Mouse (Mus musculus) c-Kit-positive CD71-negative TER-119-negative erythroid progenitor cells, embryonic 14.5 days (primary cell): Measurements from ENCODE around the gene Eps8.

Experiments used
- DNase-seq: peaks from one replicate; pipeline ENCODE4 v3.0.0-alpha.2; 2013; ENCODE audit warnings: low read depth

The Eps8 gene

DNA sequence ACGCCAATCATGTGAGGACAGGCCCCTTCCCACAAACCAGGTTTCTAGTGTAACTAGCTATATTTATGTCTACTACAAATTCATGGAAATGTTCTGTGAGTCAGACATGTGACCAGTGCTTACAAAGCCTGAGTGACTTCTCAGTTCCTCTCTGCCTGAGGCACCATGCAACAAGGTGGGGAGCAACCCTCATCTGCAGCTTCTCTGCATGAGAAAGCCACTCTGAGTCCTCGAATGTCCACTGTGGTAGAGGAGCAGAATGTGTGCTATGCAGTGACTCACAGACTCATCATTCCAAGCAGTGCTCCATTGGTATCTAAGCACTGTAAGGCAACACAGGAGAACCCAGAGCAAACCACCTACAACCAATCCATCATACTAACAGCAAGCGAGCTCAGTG is 88.8 kb downstream of the Eps8 start:
- no peak for DNase-seq

DNA sequence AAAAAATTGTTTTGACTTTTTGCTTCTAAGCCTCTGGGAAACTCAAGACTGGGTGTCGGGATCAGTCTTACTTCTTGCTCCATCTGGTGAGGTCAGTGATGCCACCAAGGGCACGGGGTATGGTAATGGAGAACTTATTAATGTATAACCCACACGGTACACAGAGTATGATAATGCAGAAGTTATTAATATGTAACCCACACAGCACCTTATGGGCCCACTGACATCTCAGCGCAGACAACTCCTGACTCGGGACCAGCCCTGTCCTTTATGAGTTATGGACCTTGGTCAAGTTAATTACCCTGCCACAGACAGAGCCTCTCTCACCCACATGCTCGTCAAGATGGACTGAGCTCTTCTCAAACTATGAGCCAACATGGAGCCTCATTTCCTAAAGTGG is 89.2 kb downstream of the Eps8 start:
- no peak for DNase-seq

DNA sequence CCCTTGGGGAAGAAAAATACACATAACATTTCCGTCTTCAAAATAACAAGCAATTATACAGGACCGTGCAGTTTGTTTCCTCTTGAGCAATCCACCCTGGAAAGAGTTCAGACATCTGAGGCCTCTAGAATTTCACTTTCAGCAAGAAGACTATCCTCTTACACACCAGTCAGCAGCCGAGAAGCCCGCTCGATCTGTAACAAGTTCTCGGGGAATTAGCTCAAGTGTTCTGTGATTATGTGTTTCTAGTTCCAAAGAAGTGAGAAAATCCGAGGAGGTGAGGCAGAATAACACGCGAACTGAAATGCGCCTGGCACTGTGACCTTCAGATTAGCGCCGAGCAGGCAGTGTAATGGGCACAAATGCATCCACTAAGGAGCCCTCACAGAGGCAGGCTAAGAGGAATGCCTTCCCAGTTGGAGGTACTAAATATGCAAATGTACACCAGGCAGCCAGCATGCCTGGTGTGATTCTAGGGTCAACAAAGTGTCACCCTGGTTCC is 94.3 kb downstream of the Eps8 start:
- DNase-seq = no peak

- peak; percentile 65 for DNase-seq
Observed at GRCm38 (mm10) chr6:137558840-137559239, 95.8 kb downstream of the Eps8 start.

GRCm38 (mm10) chr6:137557671-137558070 is 97.0 kb downstream of the Eps8 start:
- no peak for DNase-seq

- DNase-seq = no peak
Observed at GRCm38 (mm10) chr6:137557159-137557558, 97.5 kb downstream of the Eps8 start.

GRCm38 (mm10) chr6:137556636-137557035 is 98.0 kb downstream of the Eps8 start:
- DNase-seq = no peak

DNA sequence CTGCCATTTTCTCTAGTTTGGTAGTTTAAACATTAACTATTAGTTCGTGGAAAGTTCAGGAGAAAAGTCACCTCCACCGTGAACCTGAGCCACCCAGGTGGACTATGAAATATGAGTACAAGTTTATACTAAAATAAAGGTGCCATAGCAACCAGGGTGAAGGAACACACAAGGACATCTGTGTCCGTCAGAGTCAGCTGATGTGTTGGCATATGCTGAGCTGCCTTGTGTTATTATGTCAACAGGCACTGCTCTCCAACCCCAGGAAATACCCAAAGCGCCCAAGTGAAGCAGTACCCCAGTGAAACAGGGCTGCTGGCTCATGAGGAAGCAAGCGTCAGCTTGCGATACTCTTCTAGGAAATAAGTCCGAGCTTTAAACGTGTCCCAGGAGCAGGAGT is 104.5 kb downstream of the Eps8 start:
- no peak for DNase-seq

DNA sequence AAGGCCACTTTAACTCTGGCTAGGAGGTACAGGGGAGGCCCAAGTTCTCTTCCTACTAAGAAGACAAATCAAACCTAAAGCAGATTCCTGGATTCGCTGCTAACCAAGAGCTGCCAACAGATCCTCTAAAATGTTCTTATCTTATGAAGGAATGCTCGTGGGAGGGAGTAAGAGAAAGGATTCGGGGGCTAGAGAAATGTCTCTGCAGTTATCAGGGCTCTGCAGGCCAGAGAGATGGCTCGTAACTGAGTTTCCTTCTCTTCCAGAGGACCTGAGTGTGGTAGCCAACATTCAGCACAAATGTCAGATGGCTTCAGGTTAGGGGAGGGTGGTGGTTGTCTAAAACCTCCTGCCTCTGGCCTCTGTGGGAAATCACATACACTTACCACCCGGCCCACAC is 106.1 kb downstream of the Eps8 start:
- DNase-seq = no peak

- DNase-seq = no peak
Observed at GRCm38 (mm10) chr6:137547555-137547954, 107.1 kb downstream of the Eps8 start.

DNA sequence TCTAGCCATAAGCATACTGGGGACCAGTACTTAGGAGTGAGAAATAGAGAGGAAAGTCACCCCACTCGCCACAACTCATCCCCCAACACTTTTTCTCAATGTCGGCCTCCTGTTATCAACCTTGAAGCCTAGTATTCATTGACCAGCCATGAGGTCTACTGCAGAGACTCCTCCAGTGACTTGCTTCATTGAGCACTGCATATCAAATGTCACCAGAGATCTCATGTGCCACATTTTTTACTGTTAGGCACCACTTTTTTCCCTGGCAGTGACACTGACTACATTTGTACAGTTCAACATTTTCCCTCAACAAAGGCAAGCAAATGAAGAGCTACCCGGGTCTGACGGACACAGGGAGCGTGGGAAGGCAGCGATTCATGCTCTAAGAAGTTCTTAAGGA is 108.6 kb downstream of the Eps8 start:
- DNase-seq = no peak

- DNase-seq = no peak
Observed at GRCm38 (mm10) chr6:137545341-137545740, 109.3 kb downstream of the Eps8 start.

- no peak for DNase-seq
Observed at GRCm38 (mm10) chr6:137542231-137543152, 112.2 kb downstream of the Eps8 start.

- no peak for DNase-seq
Observed at GRCm38 (mm10) chr6:137541216-137542176, 113.2 kb downstream of the Eps8 start.

GRCm38 (mm10) chr6:137540800-137541199 is 113.9 kb downstream of the Eps8 start:
- DNase-seq = no peak

DNA sequence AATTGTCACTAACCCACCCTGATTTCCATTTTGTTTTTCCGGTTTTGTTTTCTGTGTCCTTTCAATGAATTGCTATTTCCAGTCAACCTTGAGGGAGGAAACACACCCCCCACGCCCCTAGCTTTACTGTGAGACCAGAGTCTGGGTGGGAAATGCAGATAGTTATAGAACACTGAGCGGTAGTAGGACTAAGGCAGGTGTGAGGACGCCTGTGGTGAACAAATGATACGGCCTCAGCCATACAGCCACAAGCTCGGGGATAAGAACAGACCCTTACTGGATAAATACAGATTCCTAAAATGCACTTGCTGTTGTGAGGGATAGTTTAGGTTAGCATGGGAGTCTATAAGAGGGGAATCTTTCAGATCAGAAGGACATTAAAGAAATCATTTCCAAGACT is 114.3 kb downstream of the Eps8 start:
- no peak for DNase-seq

GRCm38 (mm10) chr6:137539219-137539618 is 115.5 kb downstream of the Eps8 start:
- no peak for DNase-seq

GRCm38 (mm10) chr6:137532758-137533157 is 121.9 kb downstream of the Eps8 start:
- no peak for DNase-seq

GRCm38 (mm10) chr6:137525769-137526168 is 128.9 kb downstream of the Eps8 start:
- DNase-seq = no peak

DNA sequence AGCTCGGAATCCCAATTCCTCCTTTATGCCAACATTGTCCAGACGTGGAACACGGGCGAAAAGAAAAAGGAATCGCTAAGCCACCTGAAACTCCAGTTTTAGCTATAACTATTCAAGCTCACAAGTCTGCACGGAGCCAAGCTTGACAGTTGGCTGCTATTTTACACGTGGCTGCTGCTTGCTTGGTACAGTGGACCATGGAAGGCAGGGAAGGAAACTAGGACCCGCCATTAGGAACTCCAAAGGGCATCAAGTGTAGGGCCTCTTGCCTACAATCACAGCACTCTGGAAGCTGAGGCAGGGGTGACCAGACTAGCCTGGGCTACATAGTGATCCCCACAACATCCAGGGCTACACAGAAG is 134.4 kb downstream of the Eps8 start:
- DNase-seq = no peak

GRCm38 (mm10) chr6:137519529-137520342 is 134.9 kb downstream of the Eps8 start:
- no peak for DNase-seq

GRCm38 (mm10) chr6:137514872-137515271 is 139.8 kb downstream of the Eps8 start:
- no peak for DNase-seq
